Mouse (Mus musculus) cerebellum, adult 2 months (tissue): ENCODE measurements around the gene Idi1.

Experiments
- CTCF ChIP-seq: fragments of 200-500 bp; IDR thresholded peaks from 2 replicates; pipeline ENCODE4 v1.5.1; 2011; ENCODE audit warnings: low read depth, mild to moderate bottlenecking, control low read depth, low read length, moderate library complexity, borderline replicate concordance; ENCODE audit not compliant: insufficient read depth
- POLR2A ChIP-seq: fragments of 200-500 bp; IDR thresholded peaks from 2 replicates; pipeline ENCODE4 v1.6.1; 2011; ENCODE audit warnings: low read length, control low read depth, borderline replicate concordance; ENCODE audit not compliant: insufficient read depth

DNA sequence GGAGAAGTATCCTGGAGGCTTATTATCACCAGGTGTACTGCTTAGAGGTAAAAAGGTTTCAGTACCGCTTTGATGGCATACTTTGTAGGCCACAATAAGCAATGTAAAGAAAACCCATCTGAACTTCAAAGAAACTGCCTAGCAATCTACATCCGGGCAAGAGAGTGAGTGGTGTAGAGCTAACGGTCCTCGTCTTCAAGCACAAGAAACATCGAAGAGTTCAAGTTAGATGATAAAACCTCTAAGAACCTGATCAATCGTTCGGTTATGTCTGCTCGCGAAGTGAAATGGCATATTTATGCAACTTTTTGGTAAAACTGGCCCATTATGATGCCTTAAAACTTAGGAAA, 15.2 kb upstream of the Idi1 start:
- TF ChIP-seq POLR2A = no peak
- TF ChIP-seq CTCF = no peak
